Mouse (Mus musculus): ENCODE measurements around the gene Abhd4. TPM values are rescaled to one million over a fixed set of nuclear protein-coding genes. Genes with fewer than 3 reads are reported as not detected.

Abhd4 gene
- polyA plus RNA-seq (2014; fragmentation: Nextera tagmentation; extraction: Ambion mirVana) = 50.9 and 53.5 TPM in 2 replicates

- Histone ChIP-seq H3K4me1 (replicated peaks; ENCODE audit: control insufficient read depth, insufficient read depth, low read length) (peaks cover 3% of the 10 kb centered on the region; the same call in 1 of the 2 replicates), H3K9ac (ENCODE audit: low read length) (peak within 1 kb of the TSS; percentile 61), H3K36me3 (ENCODE audit: control insufficient read depth, insufficient read depth, low read length) (no peaks in the 10 kb centered on the region; the same call in 1 of the 2 replicates), H3K27ac (ENCODE audit: low read depth, low read length) (peak within 1 kb of the TSS; percentile 47; the same call in 1 of the 2 replicates), H3K4me3 (ENCODE audit: low read depth, low read length) (peak within 1 kb of the TSS; percentile 60), H3K9me3 (ENCODE audit: control insufficient read depth, low read length) (no peaks in the 10 kb centered on the region), H3K4me2 (ENCODE audit: low read depth, low read length, severe bottlenecking) (peak within 1 kb of the TSS; percentile 70), H3K27me3 (ENCODE audit: control insufficient read depth, insufficient read depth, low read length) (no peaks in the 10 kb centered on the region)
- ATAC-seq (replicated peaks; ENCODE audit: low FRiP score) = peak; percentile 99
- WGBS = under 1% methylated on average over 39 of the region's 39 CpGs
- peak; percentile 98 for DNase-seq (ENCODE audit: low spot score)
Observed at GRCm38 (mm10) chr14:54253741-54254291, at the start of gene Abhd4, which contains the start of gene Dad1. Gene Abhd4 (plus strand): TSS chr14:54254188. Gene Dad1 (minus strand): TSS chr14:54254104.

- 91% methylated on average over 8 of the region's 8 CpGs for WGBS
- H3K9ac ChIP-seq (ENCODE audit: low read length) = no peak overlapping the region
- no peak overlapping the region for H3K27ac ChIP-seq (ENCODE audit: low read depth, low read length)
- no peaks in the 10 kb centered on the region for H3K27me3 ChIP-seq (ENCODE audit: control insufficient read depth, insufficient read depth, low read length)
- H3K36me3 ChIP-seq (ENCODE audit: control insufficient read depth, insufficient read depth, low read length) = no peaks in the 10 kb centered on the region
- ATAC-seq (replicated peaks; ENCODE audit: low FRiP score) (no peak), DNase-seq (ENCODE audit: low spot score) (no peak)
- H3K4me3 ChIP-seq (ENCODE audit: low read depth, low read length) = no peak overlapping the region
- no peaks in the 10 kb centered on the region for H3K9me3 ChIP-seq (ENCODE audit: control insufficient read depth, low read length)
- H3K4me1 ChIP-seq (replicated peaks; ENCODE audit: control insufficient read depth, insufficient read depth, low read length) = no peaks in the 10 kb centered on the region
- H3K4me2 ChIP-seq (ENCODE audit: low read depth, low read length, severe bottlenecking) = no peak overlapping the region
Observed at GRCm38 (mm10) chr14:54204311-54204710, 49.7 kb upstream of the Abhd4 start.

- ATAC-seq (replicated peaks; ENCODE audit: low FRiP score) (no peak), DNase-seq (ENCODE audit: low spot score) (no peak)
- Histone ChIP-seq H3K4me2 (ENCODE audit: low read depth, low read length, severe bottlenecking) (no peak overlapping the region), H3K9me3 (ENCODE audit: control insufficient read depth, low read length) (no peaks in the 10 kb centered on the region), H3K36me3 (ENCODE audit: control insufficient read depth, insufficient read depth, low read length) (no peaks in the 10 kb centered on the region), H3K4me3 (ENCODE audit: low read depth, low read length) (no peak overlapping the region), H3K27ac (ENCODE audit: low read depth, low read length) (no peak overlapping the region), H3K9ac (ENCODE audit: low read length) (no peak overlapping the region), H3K27me3 (ENCODE audit: control insufficient read depth, insufficient read depth, low read length) (no peaks in the 10 kb centered on the region), H3K4me1 (replicated peaks; ENCODE audit: control insufficient read depth, insufficient read depth, low read length) (no peaks in the 10 kb centered on the region)
- 60% methylated on average over 4 of the region's 4 CpGs for WGBS
Observed at GRCm38 (mm10) chr14:54204786-54205185, 49.2 kb upstream of the Abhd4 start.

GRCm38 (mm10) chr14:54205904-54206303 lies 48.1 kb upstream of the Abhd4 start:
- H3K36me3 ChIP-seq (ENCODE audit: control insufficient read depth, insufficient read depth, low read length) = no peaks in the 10 kb centered on the region
- no peak overlapping the region for H3K27ac ChIP-seq (ENCODE audit: low read depth, low read length)
- H3K4me2 ChIP-seq (ENCODE audit: low read depth, low read length, severe bottlenecking) = no peak overlapping the region
- DNase-seq (ENCODE audit: low spot score) (no peak), ATAC-seq (replicated peaks; ENCODE audit: low FRiP score) (no peak)
- no peak overlapping the region for H3K4me3 ChIP-seq (ENCODE audit: low read depth, low read length)
- H3K27me3 ChIP-seq (ENCODE audit: control insufficient read depth, insufficient read depth, low read length) = no peaks in the 10 kb centered on the region
- WGBS = 71% methylated on average over 6 of the region's 6 CpGs
- H3K9me3 ChIP-seq (ENCODE audit: control insufficient read depth, low read length) = no peaks in the 10 kb centered on the region
- H3K9ac ChIP-seq (ENCODE audit: low read length) = no peak overlapping the region
- no peaks in the 10 kb centered on the region for H3K4me1 ChIP-seq (replicated peaks; ENCODE audit: control insufficient read depth, insufficient read depth, low read length)

GRCm38 (mm10) chr14:54206309-54206708 lies 47.7 kb upstream of the Abhd4 start:
- Histone ChIP-seq H3K27me3 (ENCODE audit: control insufficient read depth, insufficient read depth, low read length) (no peaks in the 10 kb centered on the region), H3K27ac (ENCODE audit: low read depth, low read length) (no peak overlapping the region), H3K4me3 (ENCODE audit: low read depth, low read length) (no peak overlapping the region), H3K9me3 (ENCODE audit: control insufficient read depth, low read length) (no peaks in the 10 kb centered on the region), H3K36me3 (ENCODE audit: control insufficient read depth, insufficient read depth, low read length) (no peaks in the 10 kb centered on the region), H3K4me1 (replicated peaks; ENCODE audit: control insufficient read depth, insufficient read depth, low read length) (no peaks in the 10 kb centered on the region), H3K4me2 (ENCODE audit: low read depth, low read length, severe bottlenecking) (no peak overlapping the region), H3K9ac (ENCODE audit: low read length) (no peak overlapping the region)
- 84% methylated on average over 5 of the region's 5 CpGs for WGBS
- DNase-seq (ENCODE audit: low spot score) = no peak
- ATAC-seq (replicated peaks; ENCODE audit: low FRiP score) = no peak

GRCm38 (mm10) chr14:54206750-54207550 lies 47.0 kb upstream of the Abhd4 start:
- H3K9me3 ChIP-seq (ENCODE audit: control insufficient read depth, low read length) = no peaks in the 10 kb centered on the region
- DNase-seq (ENCODE audit: low spot score) (no peak), ATAC-seq (replicated peaks; ENCODE audit: low FRiP score) (no peak)
- H3K4me3 ChIP-seq (ENCODE audit: low read depth, low read length) = no peak overlapping the region
- H3K27ac ChIP-seq (ENCODE audit: low read depth, low read length) = no peak overlapping the region
- H3K27me3 ChIP-seq (ENCODE audit: control insufficient read depth, insufficient read depth, low read length) = no peaks in the 10 kb centered on the region
- no peaks in the 10 kb centered on the region for H3K36me3 ChIP-seq (ENCODE audit: control insufficient read depth, insufficient read depth, low read length)
- no peak overlapping the region for H3K9ac ChIP-seq (ENCODE audit: low read length)
- no peak overlapping the region for H3K4me2 ChIP-seq (ENCODE audit: low read depth, low read length, severe bottlenecking)
- H3K4me1 ChIP-seq (replicated peaks; ENCODE audit: control insufficient read depth, insufficient read depth, low read length) = no peaks in the 10 kb centered on the region
- WGBS = 87% methylated on average over 15 of the region's 15 CpGs

GRCm38 (mm10) chr14:54207924-54208323 lies 46.1 kb upstream of the Abhd4 start:
- Histone ChIP-seq H3K9me3 (ENCODE audit: control insufficient read depth, low read length) (no peaks in the 10 kb centered on the region), H3K27ac (ENCODE audit: low read depth, low read length) (no peak overlapping the region), H3K4me2 (ENCODE audit: low read depth, low read length, severe bottlenecking) (no peak overlapping the region), H3K36me3 (ENCODE audit: control insufficient read depth, insufficient read depth, low read length) (no peaks in the 10 kb centered on the region), H3K4me1 (replicated peaks; ENCODE audit: control insufficient read depth, insufficient read depth, low read length) (no peaks in the 10 kb centered on the region), H3K9ac (ENCODE audit: low read length) (no peak overlapping the region), H3K27me3 (ENCODE audit: control insufficient read depth, insufficient read depth, low read length) (no peaks in the 10 kb centered on the region), H3K4me3 (ENCODE audit: low read depth, low read length) (no peak overlapping the region)
- DNase-seq (ENCODE audit: low spot score) (no peak), ATAC-seq (replicated peaks; ENCODE audit: low FRiP score) (no peak)
- WGBS = 84% methylated on average over 5 of the region's 5 CpGs

GRCm38 (mm10) chr14:54208741-54209140 lies 45.2 kb upstream of the Abhd4 start:
- Histone ChIP-seq H3K4me1 (replicated peaks; ENCODE audit: control insufficient read depth, insufficient read depth, low read length) (no peaks in the 10 kb centered on the region), H3K27ac (ENCODE audit: low read depth, low read length) (no peak overlapping the region), H3K4me3 (ENCODE audit: low read depth, low read length) (no peak overlapping the region), H3K4me2 (ENCODE audit: low read depth, low read length, severe bottlenecking) (no peak overlapping the region), H3K9ac (ENCODE audit: low read length) (no peak overlapping the region), H3K27me3 (ENCODE audit: control insufficient read depth, insufficient read depth, low read length) (no peaks in the 10 kb centered on the region), H3K9me3 (ENCODE audit: control insufficient read depth, low read length) (no peaks in the 10 kb centered on the region), H3K36me3 (ENCODE audit: control insufficient read depth, insufficient read depth, low read length) (no peaks in the 10 kb centered on the region)
- ATAC-seq (replicated peaks; ENCODE audit: low FRiP score) (no peak), DNase-seq (ENCODE audit: low spot score) (no peak)
- WGBS = 79% methylated on average over 6 of the region's 6 CpGs

Measured in forebrain, embryonic 11.5 days (tissue).